Mouse (Mus musculus) heart, adult 9 months (tissue): ENCODE measurements at regions not wholly inside any gene's neighbourhood (a gene's known extent, or its start where the extent isn't known, plus 50 kb on each side); places are given as distances from the start of the nearest gene placed in this dataset.

Source experiments
- DNase-seq, 2 experiments: peaks; one replicate each; pipeline ENCODE4 v3.0.0; 2022; ENCODE audit warnings: low spot score in 2 of 2

DNA sequence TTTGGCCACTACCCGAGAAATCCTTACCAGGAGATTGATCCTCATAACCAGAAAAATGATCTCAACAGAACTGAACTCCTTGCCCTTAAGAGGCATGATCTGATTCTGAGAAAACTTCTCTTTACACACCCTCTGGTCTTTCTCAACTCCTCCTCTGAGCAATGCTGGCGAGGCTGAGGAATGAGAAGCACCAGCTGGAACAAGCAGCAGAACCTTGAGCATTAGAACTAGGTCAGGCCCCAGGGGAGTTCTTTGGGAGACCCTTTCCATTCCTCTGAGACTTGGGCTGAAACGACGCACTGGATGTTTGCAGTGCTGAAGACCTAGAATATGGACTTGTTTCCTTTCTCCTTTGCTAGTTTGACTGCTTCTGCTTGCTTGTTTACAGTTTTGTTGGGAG is 224.6 kb upstream of the Ar start:
- peak; percentile 44 to 70 for DNase-seq

DNA sequence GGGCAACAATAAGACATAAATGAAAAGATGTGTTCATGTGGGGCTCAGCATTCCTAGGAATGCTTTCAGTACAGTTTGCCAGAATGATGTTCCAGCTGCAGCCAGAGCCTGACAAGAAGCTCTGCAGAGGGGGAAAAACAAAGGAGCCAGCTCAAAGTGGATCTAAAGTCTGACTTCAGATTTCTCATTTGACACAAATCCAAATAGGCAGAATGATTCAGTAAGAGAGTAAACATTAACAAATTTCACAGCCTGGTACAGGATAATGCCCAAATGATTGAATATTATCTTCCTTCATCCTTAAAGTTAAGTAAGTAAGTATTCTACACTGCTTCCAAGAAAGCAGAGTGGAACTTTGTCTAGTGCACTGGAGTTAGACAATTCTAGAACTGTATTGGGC is 224.2 kb upstream of the Ar start:
- peak in 1 of 2 experiments; percentile 17 for DNase-seq

DNA sequence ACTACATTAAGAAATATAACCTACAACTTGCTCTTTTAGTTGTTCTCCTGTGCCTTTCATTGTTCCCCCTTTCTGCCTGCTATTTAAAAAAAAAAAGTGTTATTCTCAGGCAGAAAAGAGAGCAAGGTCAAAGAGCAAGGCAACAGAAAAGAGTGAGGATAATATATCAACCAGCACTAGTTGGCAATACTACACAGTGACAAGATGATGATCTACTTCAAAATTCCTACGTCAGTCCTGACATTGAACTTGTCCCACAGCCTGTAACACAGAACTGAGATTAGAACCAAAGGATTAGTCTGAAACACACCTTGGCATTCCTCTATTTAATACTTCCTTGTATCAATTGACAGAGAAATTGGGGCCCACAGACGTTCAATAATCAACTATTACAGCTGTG is 222.8 kb upstream of the Ar start:
- DNase-seq = no peak
